Mouse (Mus musculus) kidney, postnatal 14 days (tissue): Measurements from ENCODE around the gene Fitm2.

ENCODE experiments used
- DNase-seq: peaks from one replicate; pipeline ENCODE4 v3.0.0; 2022; ENCODE audit warnings: mixed read lengths

The Fitm2 gene

GRCm38 (mm10) chr2:163472466-163472851 lies at the start of gene Fitm2:
Gene Fitm2 (minus strand): TSS chr2:163472629.
- peak; percentile 97 for DNase-seq

- no peak for DNase-seq
Measured at GRCm38 (mm10) chr2:163506300-163507004, 34.0 kb upstream of the Fitm2 start, which contains the start of gene Hnf4a. Gene Hnf4a (plus strand): TSS chr2:163506808.

- DNase-seq: no peak
Measured at GRCm38 (mm10) chr2:163503191-163503590, 30.8 kb upstream of the Fitm2 start.

- DNase-seq: no peak
Measured at GRCm38 (mm10) chr2:163502219-163502618, 29.8 kb upstream of the Fitm2 start.

GRCm38 (mm10) chr2:163494456-163494855 lies 22.0 kb upstream of the Fitm2 start:
- DNase-seq: no peak

- DNase-seq: no peak
Measured at GRCm38 (mm10) chr2:163493976-163494375, 21.5 kb upstream of the Fitm2 start.

GRCm38 (mm10) chr2:163493031-163493430 lies 20.6 kb upstream of the Fitm2 start:
- DNase-seq: no peak

- no peak for DNase-seq
Measured at GRCm38 (mm10) chr2:163492018-163492417, 19.6 kb upstream of the Fitm2 start, which contains the start of gene R3hdml. Gene R3hdml (plus strand): TSS chr2:163492318.

- DNase-seq: no peak
Measured at GRCm38 (mm10) chr2:163491351-163491750, 18.9 kb upstream of the Fitm2 start.

- no peak for DNase-seq
Measured at GRCm38 (mm10) chr2:163490656-163491055, 18.2 kb upstream of the Fitm2 start.

GRCm38 (mm10) chr2:163489725-163490291 lies 17.4 kb upstream of the Fitm2 start:
- DNase-seq: no peak

- DNase-seq: no peak
Measured at GRCm38 (mm10) chr2:163487360-163487759, 14.9 kb upstream of the Fitm2 start.

- DNase-seq: peak; percentile 62
Measured at GRCm38 (mm10) chr2:163481539-163482029, 9.2 kb upstream of the Fitm2 start.

GRCm38 (mm10) chr2:163480191-163480825 lies 7.9 kb upstream of the Fitm2 start:
- DNase-seq: peak; percentile 21

GRCm38 (mm10) chr2:163471710-163472465 lies 541 bp downstream of the Fitm2 start:
- DNase-seq: peak; percentile 39

GRCm38 (mm10) chr2:163471136-163471535 lies 1.3 kb downstream of the Fitm2 start:
- no peak for DNase-seq

- no peak for DNase-seq
Measured at GRCm38 (mm10) chr2:163469711-163470110, 2.7 kb downstream of the Fitm2 start.

GRCm38 (mm10) chr2:163468866-163469265 lies 3.6 kb downstream of the Fitm2 start:
- no peak for DNase-seq

GRCm38 (mm10) chr2:163467585-163467984 lies 4.8 kb downstream of the Fitm2 start:
- no peak for DNase-seq

- DNase-seq: no peak
Measured at GRCm38 (mm10) chr2:163466771-163467170, 5.7 kb downstream of the Fitm2 start.

GRCm38 (mm10) chr2:163464562-163464961 lies 7.9 kb downstream of the Fitm2 start:
- no peak for DNase-seq

- no peak for DNase-seq
Measured at GRCm38 (mm10) chr2:163463998-163464397, 8.4 kb downstream of the Fitm2 start.

GRCm38 (mm10) chr2:163463251-163463769 lies 9.1 kb downstream of the Fitm2 start:
- DNase-seq: no peak
